Mouse (Mus musculus) olfactory bulb, adult 2 months (tissue): ENCODE data around the gene Fam117b.

Source experiments
- CTCF ChIP-seq: fragments of 200-500 bp; IDR thresholded peaks from 2 replicates; pipeline ENCODE4 v1.5.1; 2012; ENCODE audit warnings: low read depth, mild to moderate bottlenecking, low read length, moderate library complexity; ENCODE audit not compliant: insufficient read depth
- POLR2A ChIP-seq: fragments of 200-500 bp; IDR thresholded peaks from 2 replicates; pipeline ENCODE4 v1.6.1; 2012; ENCODE audit warnings: mild to moderate bottlenecking, low read depth, low read length, moderate library complexity; ENCODE audit not compliant: insufficient read depth

- TF ChIP-seq CTCF = no peak
- no peak for TF ChIP-seq POLR2A
These were observed 20.0 kb upstream of the Fam117b start for GRCm38 (mm10) chr1:59892777-59893176.
